Mouse (Mus musculus) liver, embryonic 15.5 days (tissue): ENCODE data around the gene Cfap100. TPM values are rescaled to one million over a fixed set of nuclear protein-coding genes. Genes with fewer than 3 reads are reported as not detected.

Source experiments
- ATAC-seq: fragments of 200-750 bp; cut with Nextera tagmentation; 2 replicates; pipeline ENCODE4 v1.8.0; 2017; ENCODE audit warnings: moderate number of reproducible peaks, mild to moderate bottlenecking, moderate library complexity; ENCODE audit not compliant: insufficient read depth
- H3K27ac ChIP-seq: fragments of 300-500 bp; sonication (generic); replicated peaks from 2 replicates; pipeline ENCODE4 v1.5.1; 2015; ENCODE audit warnings: mild to moderate bottlenecking, inconsistent platforms
- H3K27me3 ChIP-seq: fragments of 300-500 bp; sonication (generic); 2 replicates; pipeline ENCODE4 v1.6.1; 2015; ENCODE audit warnings: mild to moderate bottlenecking, inconsistent platforms
- H3K36me3 ChIP-seq: fragments of 300-500 bp; sonication (generic); replicated peaks from 2 replicates; pipeline ENCODE4 v1.6.1; 2015; ENCODE audit warnings: moderate library complexity, mild to moderate bottlenecking, inconsistent platforms
- H3K4me1 ChIP-seq: fragments of 300-500 bp; sonication (generic); replicated peaks from 2 replicates; pipeline ENCODE4 v1.6.1; 2015; ENCODE audit warnings: inconsistent platforms
- H3K4me2 ChIP-seq: fragments of 300-500 bp; sonication (generic); 2 replicates; pipeline ENCODE4 v1.6.1; 2015; ENCODE audit warnings: moderate library complexity, mild to moderate bottlenecking, inconsistent platforms
- H3K4me3 ChIP-seq: fragments of 300-500 bp; sonication (generic); replicated peaks from 2 replicates; pipeline ENCODE4 v1.5.1; 2015; ENCODE audit warnings: mild to moderate bottlenecking, inconsistent platforms
- H3K9ac ChIP-seq: fragments of 300-500 bp; sonication (generic); 2 replicates; pipeline ENCODE4 v1.6.1; 2015; ENCODE audit warnings: moderate library complexity, mild to moderate bottlenecking, inconsistent platforms
- H3K9me3 ChIP-seq: fragments of 300-500 bp; sonication (generic); replicated peaks from 2 replicates; pipeline ENCODE4 v1.6.1; 2016; ENCODE audit warnings: inconsistent platforms
- WGBS: fragments of 180-500 bp; shearing (Covaris S2); methylation state at CpG from one replicate; pipeline ENCODE4 v1.1.7; 2015; ENCODE audit warnings: mixed read lengths; ENCODE audit not compliant: insufficient replicate concordance; 5-methylcytosine and 5-hydroxymethylcytosine counted together
- polyA plus RNA-seq: library from polyadenylated mRNA; unstranded; fragments of >200 nt; fragmentation: Nextera tagmentation; extraction: Ambion mirVana; gene quantifications from 2 replicates; pipeline ENCODE4 v1.2.1, GENCODE M21; 2015

The Cfap100 gene
- polyA plus RNA-seq, 1 experiment from 2014 or later, result not detected

- Histone ChIP-seq H3K4me1 (no peaks in the 10 kb centered on the region; the same call in 1 of the 2 replicates), H3K9me3 (no peaks in the 10 kb centered on the region), H3K4me2 (no peak overlapping the region), H3K4me3 (no peak overlapping the region), H3K9ac (no peak overlapping the region), H3K27me3 (peaks cover 28% of the 10 kb centered on the region), H3K36me3 (no peaks in the 10 kb centered on the region), H3K27ac (no peak overlapping the region)
- ATAC-seq, result no peak
- 55% methylated on average over 2 of the region's 2 CpGs for WGBS
Measured at GRCm38 (mm10) chr6:90457421-90457820, 28.8 kb upstream of the Cfap100 start.

- H3K4me3 ChIP-seq, result no peak overlapping the region
- no peaks in the 10 kb centered on the region for H3K36me3 ChIP-seq
- H3K27ac ChIP-seq, result no peak overlapping the region
- H3K9me3 ChIP-seq, result no peaks in the 10 kb centered on the region
- ATAC-seq, result no peak
- 0 out of 2 replicates have a peak, but pooled peaks cover 4% of the 10 kb centered on the region for H3K4me1 ChIP-seq
- no peak overlapping the region for H3K9ac ChIP-seq
- no peaks in the 10 kb centered on the region for H3K27me3 ChIP-seq
- H3K4me2 ChIP-seq, result no peak overlapping the region
- WGBS, result 56% methylated on average over 5 of the region's 5 CpGs
Measured at GRCm38 (mm10) chr6:90453751-90454150, 25.2 kb upstream of the Cfap100 start.

DNA sequence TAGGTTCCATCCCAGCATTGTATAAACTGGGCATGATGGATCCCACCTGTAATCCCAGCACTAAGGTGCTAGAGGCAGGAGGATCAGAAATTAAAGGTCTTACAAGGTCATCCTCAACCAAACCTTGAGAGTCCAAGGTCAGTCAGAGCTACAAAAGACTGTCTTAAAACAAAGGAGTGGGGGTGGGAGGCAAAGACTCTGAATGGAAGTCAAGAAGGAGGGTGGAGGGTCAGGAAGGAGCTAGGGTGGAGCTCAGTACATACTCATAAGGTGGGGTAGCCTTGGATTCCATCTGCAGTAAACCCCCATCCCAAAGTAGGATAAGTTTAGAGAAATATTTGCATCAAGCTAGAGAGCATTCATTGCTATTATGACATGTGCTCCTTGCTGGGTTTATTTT is 24.0 kb upstream of the Cfap100 start:
- Histone ChIP-seq H3K36me3 (no peaks in the 10 kb centered on the region), H3K4me2 (no peak overlapping the region), H3K27ac (no peak overlapping the region), H3K9me3 (no peaks in the 10 kb centered on the region), H3K9ac (no peak overlapping the region), H3K27me3 (no peaks in the 10 kb centered on the region), H3K4me3 (no peak overlapping the region), H3K4me1 (0 out of 2 replicates have a peak, but pooled peaks cover 4% of the 10 kb centered on the region)
- no peak for ATAC-seq

DNA sequence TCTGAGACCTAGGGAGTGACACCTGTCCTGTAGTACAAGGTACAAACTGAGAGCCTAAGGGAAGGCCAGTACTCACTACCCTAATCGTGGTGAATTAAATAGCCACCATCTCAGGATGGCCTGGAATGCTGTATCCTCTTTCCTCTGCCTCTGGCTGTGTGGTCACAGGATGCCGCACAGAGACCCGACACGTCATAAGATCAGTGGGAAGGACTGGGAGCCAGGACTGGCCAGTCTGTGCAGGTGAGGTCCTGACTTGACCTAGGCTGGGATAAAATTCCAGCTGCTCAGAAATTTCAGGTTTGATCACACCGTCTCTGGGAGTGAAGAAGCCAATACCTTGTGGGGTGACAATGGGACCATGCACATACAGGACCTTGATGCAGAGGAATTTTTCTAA is 22.9 kb upstream of the Cfap100 start:
- H3K27me3 ChIP-seq, result no peaks in the 10 kb centered on the region
- no peak overlapping the region for H3K4me2 ChIP-seq
- H3K4me1 ChIP-seq, result 0 out of 2 replicates have a peak, but pooled peaks cover 4% of the 10 kb centered on the region
- no peaks in the 10 kb centered on the region for H3K9me3 ChIP-seq
- 68% methylated on average over 5 of the region's 5 CpGs for WGBS
- H3K4me3 ChIP-seq, result no peak overlapping the region
- H3K36me3 ChIP-seq, result no peaks in the 10 kb centered on the region
- no peak for ATAC-seq
- H3K9ac ChIP-seq, result no peak overlapping the region
- H3K27ac ChIP-seq, result no peak overlapping the region

GRCm38 (mm10) chr6:90450697-90451096 is 22.1 kb upstream of the Cfap100 start:
- Histone ChIP-seq H3K36me3 (no peaks in the 10 kb centered on the region), H3K27ac (no peak overlapping the region), H3K9me3 (no peaks in the 10 kb centered on the region), H3K27me3 (no peaks in the 10 kb centered on the region), H3K9ac (no peak overlapping the region), H3K4me2 (no peak overlapping the region), H3K4me1 (0 out of 2 replicates have a peak, but pooled peaks cover 4% of the 10 kb centered on the region), H3K4me3 (no peak overlapping the region)
- WGBS, result 51% methylated on average over 5 of the region's 5 CpGs
- no peak for ATAC-seq

DNA sequence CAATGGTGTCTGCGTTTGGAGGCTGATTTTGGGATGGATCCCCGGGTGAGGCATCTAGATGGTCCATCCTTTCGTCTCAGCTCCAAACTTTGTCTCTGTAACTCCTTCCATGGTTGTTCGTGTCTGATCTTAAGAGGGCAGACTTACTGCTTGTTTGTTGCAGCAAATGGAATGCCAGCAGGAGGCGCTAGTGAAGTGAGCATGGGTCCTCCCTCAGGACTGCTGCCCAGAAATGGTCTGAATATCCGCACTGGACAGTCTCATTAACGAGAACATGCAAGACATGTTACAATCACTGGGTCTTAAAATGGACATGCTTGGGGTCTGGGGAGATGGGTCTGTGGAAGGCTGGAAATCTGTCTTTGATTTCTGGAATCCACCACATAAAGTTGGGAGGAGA is 21.6 kb upstream of the Cfap100 start:
- Histone ChIP-seq H3K9me3 (no peaks in the 10 kb centered on the region), H3K27me3 (no peaks in the 10 kb centered on the region), H3K4me2 (no peak overlapping the region), H3K4me3 (no peak overlapping the region), H3K27ac (no peak overlapping the region), H3K36me3 (no peaks in the 10 kb centered on the region), H3K9ac (no peak overlapping the region), H3K4me1 (0 out of 2 replicates have a peak, but pooled peaks cover 4% of the 10 kb centered on the region)
- ATAC-seq, result no peak
- WGBS, result 17% methylated on average over 7 of the region's 7 CpGs

DNA sequence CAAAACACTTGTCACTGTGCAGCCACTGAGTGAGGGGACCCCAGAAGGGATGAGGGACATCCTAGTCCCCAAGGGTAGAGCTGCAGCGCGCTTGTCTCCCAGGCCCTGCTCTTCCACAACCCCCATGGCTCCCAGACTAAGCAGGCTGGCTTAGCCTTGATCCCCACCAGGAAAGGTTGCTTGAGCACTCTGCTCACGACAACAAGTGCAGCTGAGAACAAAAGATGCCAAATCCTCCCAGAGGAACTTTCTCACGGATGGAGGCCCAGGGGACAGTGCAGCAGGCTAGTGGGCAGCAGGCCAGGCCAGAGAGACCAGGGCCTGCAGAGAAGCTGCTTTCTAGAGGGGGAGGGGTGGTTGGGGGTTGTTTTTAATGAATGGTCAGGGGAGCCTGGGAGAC is 18.3 kb upstream of the Cfap100 start:
- WGBS, result 51% methylated on average over 4 of the region's 4 CpGs
- Histone ChIP-seq H3K9ac (no peak overlapping the region), H3K27ac (no peak overlapping the region), H3K4me1 (0 out of 2 replicates have a peak, but pooled peaks cover 4% of the 10 kb centered on the region), H3K27me3 (no peaks in the 10 kb centered on the region), H3K4me2 (no peak overlapping the region), H3K4me3 (no peak overlapping the region), H3K9me3 (no peaks in the 10 kb centered on the region), H3K36me3 (no peaks in the 10 kb centered on the region)
- ATAC-seq, result no peak

GRCm38 (mm10) chr6:90437041-90437440 is 8.4 kb upstream of the Cfap100 start:
- Histone ChIP-seq H3K4me3 (no peak overlapping the region), H3K36me3 (no peaks in the 10 kb centered on the region), H3K27me3 (no peaks in the 10 kb centered on the region), H3K4me1 (no peaks in the 10 kb centered on the region), H3K9ac (no peak overlapping the region), H3K4me2 (no peak overlapping the region), H3K9me3 (no peaks in the 10 kb centered on the region), H3K27ac (no peak overlapping the region)
- ATAC-seq, result no peak
- WGBS, result 62% methylated on average over 3 of the region's 3 CpGs

DNA sequence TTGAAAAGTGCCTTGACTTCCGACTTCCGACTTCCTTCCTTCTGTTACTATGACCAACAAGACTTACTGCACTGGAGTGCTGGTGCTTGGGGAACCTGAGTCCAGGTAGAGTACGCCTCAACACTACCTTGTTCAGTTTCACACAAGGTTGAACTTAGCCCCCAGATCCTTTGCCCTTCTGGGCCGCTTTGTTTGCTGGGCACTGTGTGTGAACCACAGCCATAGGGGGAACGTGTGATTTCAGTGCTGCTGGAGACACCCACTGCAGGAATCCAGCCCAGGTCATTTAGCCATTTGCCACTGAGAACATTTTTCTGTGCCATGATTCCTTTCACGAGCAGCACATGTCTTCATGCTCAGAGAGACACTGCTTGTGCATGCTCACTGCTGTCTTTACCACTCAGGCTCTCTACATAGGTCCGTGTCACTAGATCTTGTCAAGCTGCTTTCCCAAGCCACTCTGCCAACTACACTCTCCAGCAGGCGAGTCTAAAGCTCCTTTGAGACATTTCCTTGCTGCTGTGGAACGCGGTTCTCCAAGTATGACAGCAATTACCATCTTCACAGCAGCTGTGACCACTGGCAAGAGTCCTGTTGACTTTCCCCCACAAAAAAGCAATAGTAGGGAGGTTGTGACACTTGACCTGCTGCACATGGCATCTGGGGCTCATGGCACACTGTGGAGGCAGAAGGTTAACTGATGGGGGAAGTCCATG is 7.8 kb upstream of the Cfap100 start:
- 60% methylated on average over 10 of the region's 10 CpGs for WGBS
- no peak overlapping the region for H3K4me2 ChIP-seq

GRCm38 (mm10) chr6:90435195-90435618 is 6.6 kb upstream of the Cfap100 start:
- no peaks in the 10 kb centered on the region for H3K9me3 ChIP-seq
- no peaks in the 10 kb centered on the region for H3K27me3 ChIP-seq
- no peaks in the 10 kb centered on the region for H3K4me1 ChIP-seq
- no peak overlapping the region for H3K9ac ChIP-seq
- peak overlapping the region; percentile 63; the same call in 1 of the 2 replicates for H3K27ac ChIP-seq
- no peak overlapping the region for H3K4me3 ChIP-seq
- no peaks in the 10 kb centered on the region for H3K36me3 ChIP-seq
- WGBS, result 10% methylated on average over 11 of the region's 11 CpGs
- no peak overlapping the region for H3K4me2 ChIP-seq
- ATAC-seq, result peak; percentile 84

More for the DNA sequence above, 7.8 kb upstream of the Cfap100 start:
- Histone ChIP-seq H3K27ac (peak overlapping the region; percentile 63), H3K9ac (no peak overlapping the region), H3K27me3 (no peaks in the 10 kb centered on the region), H3K4me3 (no peak overlapping the region), H3K4me1 (no peaks in the 10 kb centered on the region), H3K36me3 (no peaks in the 10 kb centered on the region), H3K9me3 (no peaks in the 10 kb centered on the region)
- peak; percentile 29; the same call in 1 of the 2 replicates for ATAC-seq

DNA sequence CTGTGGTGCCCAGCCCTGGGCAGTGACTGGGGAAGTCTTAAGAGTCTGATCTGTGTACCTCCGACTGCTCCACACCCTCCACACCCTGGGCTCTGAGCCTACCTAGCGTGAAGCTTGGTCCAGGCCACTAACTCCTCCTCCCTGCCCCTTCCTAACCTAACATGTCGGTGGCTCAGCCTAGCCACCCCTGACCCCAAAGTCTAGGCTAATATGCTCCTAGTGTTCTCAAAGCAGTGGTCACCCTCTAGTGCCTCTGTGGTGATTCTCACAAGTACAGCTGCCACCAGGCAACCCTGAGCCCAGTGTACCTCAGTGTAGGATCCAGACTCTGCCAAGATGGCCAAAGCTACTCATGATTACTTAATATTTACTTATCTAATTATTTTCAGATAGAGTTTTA is 6.1 kb upstream of the Cfap100 start:
- Histone ChIP-seq H3K4me3 (no peak overlapping the region), H3K9ac (no peak overlapping the region), H3K27ac (no peak overlapping the region), H3K4me1 (no peaks in the 10 kb centered on the region), H3K4me2 (no peak overlapping the region), H3K9me3 (no peaks in the 10 kb centered on the region), H3K36me3 (no peaks in the 10 kb centered on the region), H3K27me3 (no peaks in the 10 kb centered on the region)
- 47% methylated on average over 3 of the region's 3 CpGs for WGBS
- peak; percentile 17; the same call in 1 of the 2 replicates for ATAC-seq

DNA sequence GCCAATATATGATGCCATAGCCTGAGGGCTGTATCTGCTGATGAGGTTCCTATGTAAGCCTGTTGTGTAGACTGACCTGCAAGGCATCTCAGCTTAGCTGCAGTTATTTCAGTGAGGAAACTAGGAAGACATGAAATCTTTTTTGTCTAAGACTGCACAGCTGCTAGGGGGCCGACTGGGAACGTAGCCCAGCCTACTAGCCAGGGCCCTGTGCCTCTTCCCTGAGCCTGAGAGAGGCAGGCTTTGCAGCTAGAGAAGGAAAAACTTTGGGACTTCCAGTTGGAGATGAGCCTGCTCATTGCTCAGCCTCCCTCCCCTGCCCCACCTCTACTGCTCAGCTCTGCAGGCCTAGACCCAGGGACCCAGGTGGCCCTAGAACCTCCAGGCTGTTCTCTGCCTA is 2.9 kb upstream of the Cfap100 start:
- no peak overlapping the region for H3K4me2 ChIP-seq
- no peak overlapping the region for H3K27ac ChIP-seq
- no peaks in the 10 kb centered on the region for H3K36me3 ChIP-seq
- no peak overlapping the region for H3K9ac ChIP-seq
- no peaks in the 10 kb centered on the region for H3K4me1 ChIP-seq
- 55% methylated on average over 2 of the region's 2 CpGs for WGBS
- peaks cover 24% of the 10 kb centered on the region for H3K27me3 ChIP-seq
- ATAC-seq, result no peak
- no peaks in the 10 kb centered on the region for H3K9me3 ChIP-seq
- H3K4me3 ChIP-seq, result no peak overlapping the region
